Mouse (Mus musculus): ENCODE measurements around the gene Ubash3a.
A peak's percentile ranks its signal among the peaks of the same experiment; 100 is the strongest.

Gene Ubash3a

DNA sequence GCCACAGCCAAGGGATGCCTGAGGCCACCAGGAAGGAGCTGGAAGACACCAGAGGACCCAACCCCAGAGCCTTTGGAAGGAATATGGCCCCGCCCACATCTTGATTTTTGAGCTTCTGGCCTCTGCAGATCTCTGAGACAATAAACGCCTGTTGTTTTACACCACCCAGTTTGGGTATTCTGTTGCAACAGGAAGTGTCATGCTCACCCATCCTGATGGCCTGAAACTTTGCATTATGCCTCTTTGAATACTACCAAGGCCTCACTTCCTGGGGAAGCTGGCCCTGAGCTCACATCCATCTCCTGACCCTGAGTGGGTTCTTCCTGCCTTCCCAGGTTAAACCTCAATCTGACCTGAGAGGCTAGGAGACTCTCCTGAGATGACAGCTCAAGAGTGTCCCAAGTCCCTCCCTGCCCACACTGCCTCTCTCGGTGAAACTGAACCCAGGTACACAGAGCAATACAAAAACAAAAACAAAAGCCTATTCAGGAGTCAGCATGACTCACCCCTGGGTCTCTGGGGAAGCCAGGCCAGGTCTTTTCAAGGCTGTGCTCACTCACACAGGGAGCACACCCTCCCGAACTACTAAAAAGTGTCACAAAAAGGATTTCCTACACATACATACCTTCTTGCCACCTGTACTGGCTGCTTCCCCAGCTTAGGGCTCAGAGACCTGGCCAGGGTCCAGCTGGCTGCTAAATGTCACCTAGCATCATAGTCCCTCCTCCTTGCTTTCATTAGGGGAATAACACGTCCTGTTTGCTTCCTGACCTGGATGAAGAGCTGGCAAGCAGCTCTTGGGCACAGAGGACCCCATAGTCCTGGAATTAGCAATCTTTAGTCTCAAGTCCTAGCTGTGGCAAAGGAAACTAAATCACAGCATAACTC lies 8.6 kb downstream of the Ubash3a start:
- no peak for DNase-seq (ENCODE audit: low spot score)

DNA sequence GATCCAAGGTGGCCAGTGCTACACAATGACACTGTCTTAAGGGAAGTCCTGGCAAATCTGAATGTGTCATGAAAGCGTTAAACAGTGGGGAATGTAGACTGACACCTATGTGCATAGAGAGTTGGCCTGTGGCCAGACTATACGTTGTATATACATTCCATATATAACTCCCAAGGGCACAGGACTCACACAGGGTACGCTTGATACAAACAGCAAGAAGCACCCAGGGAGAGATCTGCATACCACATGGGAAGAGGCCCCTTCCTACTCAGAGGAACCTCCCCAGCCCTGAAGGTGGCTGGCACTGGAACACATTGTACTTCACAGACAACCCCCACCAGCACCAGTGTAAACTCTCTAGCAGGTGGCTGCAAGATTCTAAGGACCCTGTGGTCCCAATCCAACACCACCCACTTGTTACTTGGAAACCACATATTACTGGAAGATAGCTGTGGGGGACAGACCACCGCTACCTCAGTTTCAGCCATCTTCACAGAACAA lies 15.2 kb downstream of the Ubash3a start:
- no peak for DNase-seq (ENCODE audit: low spot score)

DNA sequence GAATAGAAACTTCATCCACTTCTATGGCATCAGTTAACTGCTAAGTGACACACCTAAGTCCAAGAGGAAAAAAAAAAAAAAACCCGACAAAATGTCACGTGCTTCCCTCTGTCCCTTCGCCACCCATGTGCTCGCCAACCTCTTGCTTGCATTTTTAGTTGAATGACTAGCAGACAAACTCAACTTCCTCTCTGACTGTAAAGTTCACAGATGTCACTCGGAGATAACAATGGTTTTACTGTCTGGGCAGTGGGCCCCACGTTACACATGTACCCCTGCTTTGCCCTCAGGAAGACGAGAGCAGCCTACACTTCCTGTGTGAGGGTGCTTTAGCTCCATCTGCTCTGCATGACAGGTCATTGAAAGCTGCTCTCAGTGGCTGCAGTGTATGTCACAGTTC lies 16.2 kb downstream of the Ubash3a start:
- DNase-seq (ENCODE audit: low spot score): no peak

DNA sequence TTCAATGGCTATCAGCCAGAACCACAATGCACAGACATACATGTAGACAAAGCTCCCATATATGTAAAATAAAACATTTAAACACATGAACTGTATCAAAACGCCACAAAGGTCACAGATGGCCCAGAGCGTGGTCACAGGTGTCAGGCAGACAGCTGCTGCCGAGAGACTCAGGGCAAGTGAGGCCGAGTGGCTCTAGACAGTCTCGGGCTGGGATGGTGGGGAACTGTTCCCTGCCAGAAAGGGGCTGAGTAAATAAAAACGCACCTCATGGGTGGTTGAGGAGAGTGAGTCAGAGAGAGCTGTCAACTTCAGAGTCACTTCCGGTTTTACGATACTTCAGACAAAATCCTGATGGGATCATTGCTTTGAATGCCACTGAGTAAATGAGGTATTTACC lies 16.9 kb downstream of the Ubash3a start:
- no peak for DNase-seq (ENCODE audit: low spot score)

DNA sequence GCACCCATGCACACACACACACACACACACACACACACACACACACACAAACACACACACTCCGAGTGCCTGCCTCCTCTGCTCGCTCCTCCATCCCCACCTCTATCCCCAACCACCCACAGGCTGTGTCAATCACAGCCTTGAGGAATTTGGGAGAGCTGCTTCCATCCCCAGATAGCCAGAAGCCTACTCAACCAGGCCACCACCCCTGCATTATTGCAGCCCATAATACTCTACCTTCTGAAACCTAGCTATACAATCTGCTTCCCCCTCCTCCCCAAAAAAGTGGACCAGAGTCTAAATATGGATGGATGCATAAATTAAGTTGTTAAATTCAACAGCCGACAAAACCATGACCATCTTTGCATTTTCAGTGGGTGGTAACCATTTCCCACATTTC lies 18.7 kb downstream of the Ubash3a start:
- DNase-seq (ENCODE audit: low spot score): no peak

DNA sequence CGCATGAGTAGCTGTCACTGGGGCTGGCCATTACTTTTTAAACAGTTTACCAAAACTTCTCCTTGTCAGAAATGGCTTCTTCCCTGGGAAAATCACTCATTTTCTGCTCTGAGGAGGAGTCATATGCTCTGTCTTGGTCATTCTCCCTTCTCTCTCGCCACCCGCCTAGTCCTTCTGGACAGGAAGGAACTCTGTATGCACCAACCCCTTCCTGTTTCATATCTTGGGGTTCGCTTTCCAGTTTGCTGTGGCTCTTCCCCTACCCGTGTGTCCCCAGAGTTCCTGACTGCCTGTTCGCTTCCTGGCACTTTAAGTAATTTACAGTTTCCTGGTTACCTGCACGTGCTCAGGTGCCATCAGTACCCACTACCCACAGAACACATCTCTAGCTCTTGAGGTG lies 19.3 kb downstream of the Ubash3a start:
- no peak for DNase-seq (ENCODE audit: low spot score)

DNA sequence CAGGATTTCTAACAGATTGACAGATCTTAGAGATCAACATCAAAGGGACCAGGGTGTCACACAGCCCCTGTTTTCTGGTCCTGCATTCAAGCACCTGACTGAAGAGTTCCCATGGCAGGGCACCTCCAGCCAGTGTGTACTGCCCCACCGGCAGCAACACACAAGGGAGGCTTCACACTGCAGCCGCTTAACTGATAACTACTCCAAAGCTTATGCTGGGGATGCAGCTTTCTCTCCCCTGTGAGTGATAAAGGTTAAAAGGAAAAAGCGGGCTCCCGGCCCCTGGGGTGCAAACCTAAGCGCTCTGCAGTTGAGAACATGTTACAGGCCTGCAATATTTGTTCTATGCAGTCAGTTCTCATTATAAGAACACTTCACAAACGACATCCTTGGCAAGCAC lies 24.1 kb downstream of the Ubash3a start:
- no peak for DNase-seq (ENCODE audit: low spot score)

DNA sequence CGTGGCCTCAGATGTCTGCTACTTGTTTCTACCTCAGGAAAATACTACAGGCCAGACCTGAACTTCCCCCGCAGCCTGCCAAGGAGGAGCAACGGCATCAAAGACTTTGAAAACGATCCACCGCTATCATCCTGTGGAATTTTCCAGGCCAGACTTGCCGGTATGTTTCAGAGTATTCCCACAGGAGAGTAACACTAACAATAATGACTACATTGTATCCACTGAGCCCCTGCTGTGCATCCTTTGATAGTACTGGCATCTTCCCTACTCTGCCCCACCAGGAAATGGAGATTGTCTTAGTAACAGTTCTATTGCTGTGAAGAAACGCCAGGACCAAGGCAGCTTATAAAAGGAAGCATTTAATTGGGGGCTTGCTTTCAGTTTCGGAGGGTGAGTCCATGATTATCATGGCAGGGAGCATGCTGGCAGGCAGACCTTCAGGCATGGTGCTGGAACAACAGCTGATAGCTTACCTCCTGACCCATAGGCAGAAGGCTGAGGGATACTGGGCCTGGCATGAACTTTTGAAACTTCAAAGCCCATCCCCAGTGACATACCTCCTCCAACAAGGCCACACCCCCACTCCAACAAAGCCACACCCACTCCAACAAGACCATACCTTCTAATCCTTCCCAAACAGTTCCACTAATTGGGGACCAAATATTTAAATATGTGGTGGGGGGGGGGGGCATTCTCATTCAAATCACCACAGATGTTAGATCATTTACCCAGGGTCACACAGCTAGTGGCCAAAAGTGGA lies 24.8 kb downstream of the Ubash3a start:
- peak; percentile 24 for DNase-seq (ENCODE audit: low spot score)

DNA sequence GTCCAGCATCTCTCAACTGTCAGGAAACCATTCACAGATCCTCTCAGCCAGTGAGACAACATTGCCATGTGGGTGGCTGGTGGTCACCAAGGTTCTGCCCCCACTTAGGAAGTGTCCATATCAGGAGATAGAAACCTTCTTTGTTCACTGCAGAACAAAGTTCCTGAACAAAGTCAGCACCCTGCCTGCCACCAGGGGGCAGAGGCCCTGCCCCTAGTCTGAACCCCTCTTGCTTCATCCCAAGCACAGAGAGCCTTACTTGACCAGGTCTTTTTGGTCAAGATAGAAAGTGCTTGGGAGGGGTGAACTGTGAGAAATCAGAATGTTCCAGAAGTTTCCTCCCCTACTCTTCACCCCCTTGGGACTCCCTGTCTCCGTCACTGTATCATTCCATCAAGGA lies 28.2 kb downstream of the Ubash3a start:
- DNase-seq (ENCODE audit: low spot score): no peak

DNA sequence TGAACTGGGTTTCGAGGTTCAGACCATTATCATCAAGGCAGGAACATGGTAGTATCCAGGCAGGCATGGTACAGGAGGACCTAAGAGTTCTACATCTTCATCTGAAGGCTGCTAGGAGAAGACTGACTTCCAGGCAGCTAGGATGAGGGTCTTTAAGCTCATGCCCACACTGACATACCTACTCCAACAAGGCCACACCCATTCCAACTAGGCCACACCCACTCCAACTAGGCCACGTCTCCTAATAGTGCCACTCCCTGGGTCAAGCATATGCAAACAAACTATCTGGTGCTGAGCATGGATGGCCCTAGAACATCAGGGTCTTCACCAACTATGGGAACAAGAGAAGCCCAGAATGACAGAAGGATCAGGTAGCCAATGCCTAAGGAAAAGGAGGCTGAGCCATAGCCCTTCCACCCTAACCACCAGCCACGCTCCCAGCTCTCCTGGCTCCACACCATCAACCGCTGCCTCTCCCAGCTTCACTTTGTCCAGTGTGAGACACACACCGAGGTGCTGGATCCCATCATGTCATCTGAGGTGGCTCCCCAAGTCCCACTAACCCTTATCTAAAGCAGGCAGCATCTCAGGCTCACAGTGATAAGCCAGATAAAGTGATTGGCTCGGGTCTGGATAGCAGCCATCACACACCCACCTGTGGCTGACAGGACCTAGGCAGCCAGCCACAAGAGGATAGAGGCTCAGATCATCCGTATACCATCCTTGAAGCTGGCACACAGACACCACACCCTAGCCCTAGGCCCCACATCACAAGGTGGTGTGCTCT lies 30.8 kb downstream of the Ubash3a start:
- DNase-seq (ENCODE audit: low spot score): no peak

DNA sequence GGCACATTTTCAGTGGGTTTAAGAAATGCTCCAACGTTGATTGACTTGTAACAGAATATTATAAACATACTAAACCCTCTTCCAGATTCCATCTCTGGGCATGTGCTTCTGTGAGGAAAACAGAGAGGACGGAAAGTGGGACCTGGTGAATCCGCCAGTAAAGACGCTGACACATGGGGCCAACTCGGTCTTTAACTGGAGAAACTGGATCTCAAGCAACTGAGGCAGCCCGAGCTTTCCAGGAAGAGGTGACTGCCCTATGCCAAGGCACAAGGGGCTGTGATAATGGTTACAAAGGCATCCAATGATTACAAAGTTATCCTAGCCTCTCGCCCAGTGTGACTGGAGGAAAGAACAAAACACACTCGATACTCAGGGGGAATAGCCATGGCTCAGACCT lies 33.5 kb downstream of the Ubash3a start:
- DNase-seq (ENCODE audit: low spot score): no peak

DNA sequence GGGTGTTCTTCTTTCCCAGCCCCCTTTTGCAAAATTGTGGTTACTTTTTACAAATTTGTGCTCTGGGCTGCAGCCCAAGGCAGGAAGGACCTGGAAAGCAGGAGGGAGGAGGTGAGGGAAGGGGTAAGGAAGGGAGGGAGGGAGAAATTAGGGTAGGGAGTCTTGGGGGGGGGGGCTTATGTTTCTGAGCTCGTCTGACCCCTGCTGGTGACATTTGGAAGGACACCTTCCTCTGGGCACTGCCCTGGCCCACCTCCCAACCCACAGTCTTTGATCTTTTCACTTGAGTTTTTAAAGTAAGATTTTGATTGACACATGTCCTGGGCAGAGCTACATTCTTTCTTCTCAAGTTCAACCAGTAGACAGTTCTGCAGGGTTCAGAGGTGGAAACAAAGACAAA lies 35.1 kb downstream of the Ubash3a start:
- DNase-seq (ENCODE audit: low spot score): peak; percentile 38

DNA sequence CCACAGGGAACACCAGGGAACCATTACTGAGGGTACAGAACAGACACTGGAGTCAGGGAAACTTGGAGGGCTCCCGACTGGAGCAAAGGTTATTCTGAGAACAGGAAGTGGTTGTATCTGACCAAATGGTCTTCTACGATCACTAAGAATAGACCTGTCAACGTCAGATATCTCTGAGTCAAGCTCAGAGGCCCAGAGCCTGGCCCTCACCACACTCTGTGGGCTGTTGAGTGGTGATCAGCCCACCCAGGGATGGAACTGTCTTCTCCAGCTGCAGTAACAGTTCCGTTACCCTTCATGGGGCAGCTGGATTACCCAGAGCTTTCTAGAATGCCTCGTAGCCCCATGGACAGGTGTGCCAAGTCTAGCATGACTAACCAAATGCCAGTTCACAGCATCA lies 37.6 kb downstream of the Ubash3a start:
- DNase-seq (ENCODE audit: low spot score): no peak

DNA sequence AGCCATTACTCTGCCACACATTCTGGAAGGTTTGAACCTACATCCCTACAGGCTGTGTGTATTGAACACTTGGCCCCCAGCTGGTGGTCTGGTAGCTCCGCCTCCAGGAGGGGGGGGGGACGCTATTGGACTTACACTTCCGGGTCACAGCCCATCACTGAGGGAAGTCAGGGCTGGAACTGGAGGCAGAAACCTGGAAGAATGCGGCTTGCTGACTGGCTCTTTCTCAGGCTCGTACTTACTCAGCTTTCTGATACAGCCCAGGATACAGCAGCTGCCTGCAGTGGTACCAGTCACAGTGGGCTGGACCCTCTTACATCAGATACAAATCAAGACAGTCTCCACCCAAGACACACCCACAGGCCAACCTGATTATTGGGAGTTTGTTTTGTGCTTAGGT lies 39.5 kb downstream of the Ubash3a start:
- peak; percentile 21 for DNase-seq (ENCODE audit: low spot score)

DNA sequence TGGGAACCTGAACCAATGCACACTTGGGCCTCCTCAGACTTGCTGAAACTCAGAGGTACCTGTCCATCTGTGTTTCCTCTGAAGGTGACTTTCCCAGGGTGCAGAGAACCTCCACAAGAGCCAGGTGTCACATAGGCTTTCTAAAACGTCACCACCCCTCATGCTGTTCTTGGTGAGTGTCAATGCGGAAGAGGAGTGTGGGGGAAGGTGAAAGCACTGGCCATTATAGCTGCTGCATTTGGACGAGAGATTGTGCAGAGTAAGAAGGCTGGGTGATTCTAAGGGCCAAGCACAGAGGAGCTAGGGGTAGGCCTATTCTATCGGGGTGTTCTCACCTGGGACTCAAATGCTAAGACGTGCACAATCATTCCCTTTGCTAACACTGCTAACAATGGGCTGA lies 46.3 kb downstream of the Ubash3a start:
- no peak for DNase-seq (ENCODE audit: low spot score)

DNA sequence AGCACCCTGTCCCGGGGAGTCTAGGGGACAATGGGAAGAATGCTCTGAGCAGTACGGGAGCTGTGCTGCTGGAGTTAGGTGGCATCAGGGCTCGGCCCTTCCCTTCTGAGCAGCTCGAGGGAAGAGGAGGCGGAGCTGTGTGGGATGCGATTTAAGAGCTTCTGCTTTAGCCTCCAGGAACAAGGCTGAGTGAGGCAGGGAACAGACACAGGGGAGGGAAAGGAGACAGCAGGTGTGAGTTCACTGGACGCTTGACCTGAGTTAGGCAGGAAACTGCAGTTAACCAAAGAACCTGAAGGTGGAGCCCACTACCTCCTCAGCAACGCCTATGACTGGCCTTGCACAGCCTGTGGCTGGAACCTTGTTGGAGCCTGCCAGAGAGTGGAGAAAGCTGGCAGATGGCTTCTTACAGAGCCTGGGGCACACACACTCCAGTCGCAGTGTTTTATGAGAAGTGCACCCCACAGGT lies 46.8 kb downstream of the Ubash3a start:
- peak; percentile 89 for DNase-seq (ENCODE audit: low spot score)

DNA sequence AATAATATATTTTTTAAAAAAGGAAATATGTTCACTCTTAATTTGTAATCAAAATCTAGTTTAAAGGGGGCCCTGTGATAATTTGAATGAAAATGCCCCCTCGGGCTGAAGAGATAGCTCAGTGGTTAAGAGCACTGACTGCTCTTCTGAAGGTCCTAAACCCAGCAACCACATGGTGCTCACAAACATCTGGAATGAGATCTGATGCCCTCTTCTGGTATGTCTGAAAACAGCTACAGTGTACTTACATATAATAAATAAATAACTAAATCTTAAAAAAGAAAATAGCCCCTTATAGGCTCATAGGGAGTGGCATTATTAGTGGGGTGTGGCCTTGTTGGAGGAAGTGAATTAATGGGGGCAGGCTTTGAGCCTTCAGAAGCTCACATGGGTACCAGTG lies 49.5 kb downstream of the Ubash3a start:
- DNase-seq (ENCODE audit: low spot score): no peak

DNA sequence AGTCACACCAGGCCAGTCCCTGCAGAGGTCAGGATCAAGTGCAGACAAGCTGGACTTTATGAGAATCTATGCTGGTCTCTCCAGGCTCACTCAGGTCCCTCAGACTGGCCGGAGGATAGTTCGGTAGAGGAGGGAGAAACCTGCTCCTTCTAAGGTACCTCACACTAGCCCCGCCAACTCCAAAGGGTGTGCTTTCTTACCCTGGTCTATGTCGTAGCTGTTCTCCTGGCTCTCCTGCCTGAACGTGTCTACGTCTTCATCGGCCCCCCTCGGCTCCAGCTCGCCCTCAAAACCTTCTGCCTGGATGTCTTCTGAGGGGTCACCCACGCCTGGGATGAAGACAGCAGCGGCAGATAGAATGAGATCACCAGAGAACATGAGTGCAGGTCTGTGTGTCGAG lies 50.2 kb downstream of the Ubash3a start:
- DNase-seq (ENCODE audit: low spot score): no peak

DNA sequence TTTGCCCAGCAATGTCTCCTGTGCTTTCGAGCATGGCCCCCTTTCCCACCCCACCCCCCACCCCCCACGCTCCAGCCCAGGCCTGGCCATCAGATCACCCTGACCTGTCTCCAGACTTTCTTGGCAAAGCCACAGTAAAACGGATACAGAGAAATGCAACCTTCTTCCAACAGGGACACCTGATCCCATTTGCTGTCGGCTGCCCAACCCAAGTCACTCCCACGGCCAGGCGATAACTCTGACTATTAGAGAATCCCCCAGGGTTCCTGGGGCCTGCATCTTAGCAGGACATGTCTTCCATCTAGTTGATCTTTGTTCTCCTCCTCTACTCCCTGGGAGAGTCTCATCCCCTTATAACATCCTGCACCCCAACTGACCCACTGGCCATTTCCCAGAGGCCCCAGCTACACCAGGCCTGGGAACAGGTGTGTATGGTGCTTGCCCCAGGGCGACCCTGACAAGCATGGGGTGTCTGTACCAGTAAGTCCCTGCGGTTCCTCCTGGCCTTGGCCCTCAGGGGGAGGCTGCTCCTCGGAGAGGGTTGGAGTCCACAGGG lies 50.7 kb downstream of the Ubash3a start:
- no peak for DNase-seq (ENCODE audit: low spot score)

DNA sequence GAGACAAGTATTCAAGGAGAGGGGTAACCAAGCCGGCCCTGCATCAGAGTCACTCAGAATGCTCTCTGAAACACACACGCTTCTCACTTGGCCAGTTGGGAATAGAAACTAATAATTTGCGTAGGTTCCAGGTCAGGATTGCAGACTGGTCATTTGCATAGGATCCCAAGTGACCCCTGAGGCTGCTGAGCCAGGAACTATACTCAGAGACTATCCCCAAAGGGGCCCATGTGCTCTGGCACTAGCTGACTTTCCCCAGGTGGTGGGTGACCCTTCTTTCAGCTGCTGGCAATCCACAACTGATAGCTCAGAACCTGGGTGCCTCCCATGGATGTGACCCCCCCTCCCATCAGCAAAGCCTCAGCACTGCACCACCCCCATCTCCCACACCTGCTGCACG lies 51.5 kb downstream of the Ubash3a start:
- no peak for DNase-seq (ENCODE audit: low spot score)

DNA sequence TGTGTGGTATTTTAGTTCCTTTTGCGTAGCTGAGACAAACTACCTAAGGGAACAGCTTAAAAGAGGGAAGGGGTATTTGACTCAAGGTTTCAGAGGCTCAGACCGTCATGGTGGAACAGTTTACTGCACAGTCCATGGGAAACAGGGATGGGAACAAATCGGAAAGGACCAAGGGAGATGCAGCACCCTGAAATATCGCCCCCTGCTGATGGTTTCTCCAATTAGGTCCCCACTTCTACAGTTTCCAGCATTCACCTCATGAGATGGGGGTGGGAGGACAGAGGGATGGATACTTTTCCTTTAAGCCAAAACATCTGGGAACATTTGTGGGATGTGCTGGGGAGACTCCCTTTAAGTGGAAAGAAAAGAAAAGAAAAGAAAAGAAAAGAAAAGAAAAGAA lies 52.2 kb downstream of the Ubash3a start:
- no peak for DNase-seq (ENCODE audit: low spot score)

DNA sequence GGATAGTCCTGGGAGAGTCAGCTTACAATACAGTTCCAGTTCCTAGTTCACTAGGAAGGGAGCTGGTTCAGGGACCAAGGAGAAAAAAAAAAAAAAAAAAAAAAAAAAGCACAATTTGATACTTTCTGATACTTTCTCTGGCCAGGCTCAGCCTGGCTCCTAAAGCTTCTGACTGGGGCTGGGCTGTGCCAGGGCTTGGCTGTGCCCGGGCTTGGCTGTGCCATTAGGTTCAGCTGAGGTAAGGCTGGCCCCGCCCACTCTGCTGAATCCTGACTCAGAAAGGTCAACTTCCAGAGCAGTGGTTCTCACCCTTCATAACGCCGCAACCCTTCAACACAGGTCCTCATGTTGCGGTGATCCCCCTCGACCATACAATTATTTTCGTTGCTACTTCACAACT lies 52.8 kb downstream of the Ubash3a start:
- no peak for DNase-seq (ENCODE audit: low spot score)

Data from retina, embryonic 14.5 days (tissue).